Mouse (Mus musculus) testis, adult 2 months (tissue): ENCODE data around the gene 1810010D01Rik. TPM values are rescaled to one million over a fixed set of nuclear protein-coding genes. Genes with fewer than 3 reads are reported as not detected.

Experiments used
- H3K27ac ChIP-seq: fragments of 200-500 bp; 2 replicates; pipeline ENCODE4 v1.5.1; 2012; ENCODE audit warnings: low read depth, low read length; ENCODE audit not compliant: control insufficient read depth, insufficient read depth
- H3K27me3 ChIP-seq: fragments of 200-500 bp; 2 replicates; pipeline ENCODE4 v1.6.1; 2012; ENCODE audit warnings: mild to moderate bottlenecking, low read length, moderate library complexity; ENCODE audit not compliant: control insufficient read depth, insufficient read depth
- H3K36me3 ChIP-seq: fragments of 200-500 bp; 2 replicates; pipeline ENCODE4 v1.6.1; 2012; ENCODE audit warnings: mild to moderate bottlenecking, low read length; ENCODE audit not compliant: control insufficient read depth, insufficient read depth
- H3K4me1 ChIP-seq: fragments of 200-500 bp; 2 replicates; pipeline ENCODE4 v1.6.1; 2012; ENCODE audit warnings: low read length; ENCODE audit not compliant: control insufficient read depth, insufficient read depth
- H3K4me3 ChIP-seq: fragments of 200-500 bp; 2 replicates; pipeline ENCODE4 v1.5.1; 2012; ENCODE audit warnings: low read depth, mild to moderate bottlenecking, low read length, moderate library complexity, mixed read lengths; ENCODE audit not compliant: control insufficient read depth
- CTCF ChIP-seq: fragments of 200-500 bp; IDR thresholded peaks from 2 replicates; pipeline ENCODE4 v1.5.1; 2012; ENCODE audit warnings: low read depth, mild to moderate bottlenecking, inconsistent platforms, low read length, moderate library complexity; ENCODE audit not compliant: control insufficient read depth, insufficient read depth, insufficient replicate concordance
- POLR2A ChIP-seq: fragments of 200-500 bp; IDR thresholded peaks from 2 replicates; pipeline ENCODE4 v1.6.1; 2012; ENCODE audit warnings: low read depth, mild to moderate bottlenecking, inconsistent platforms, low read length, moderate library complexity; ENCODE audit not compliant: control insufficient read depth
- polyA plus RNA-seq: library from polyadenylated mRNA; depleted of rRNA; stranded (reverse); fragments of >200 nt; gene quantifications from 2 replicates; pipeline ENCODE4 v1.2.3, GENCODE M21; 2012; rRNA removed

Gene 1810010D01Rik
- polyA plus RNA-seq = 0.40 and 0.76 TPM in 2 replicates

GRCm38 (mm10) chr7:145208006-145208405 lies at the start of gene 1810010D01Rik:
1810010D01Rik (minus strand) TSS chr7:145208119.
- Histone ChIP-seq H3K4me1 (peaks cover 10% of the 10 kb centered on the region), H3K27me3 (no peaks in the 10 kb centered on the region), H3K36me3 (no peaks in the 10 kb centered on the region), H3K4me3 (no peak within 1 kb of the TSS), H3K27ac (no peak within 1 kb of the TSS)
- TF ChIP-seq CTCF (no peak), POLR2A (no peak)

GRCm38 (mm10) chr7:145256092-145256491 lies 48.2 kb upstream of the 1810010D01Rik start:
- TF ChIP-seq POLR2A (no peak), CTCF (no peak)
- Histone ChIP-seq H3K4me3 (no peak overlapping the region), H3K27ac (no peak overlapping the region)

GRCm38 (mm10) chr7:145253986-145254630 lies 46.2 kb upstream of the 1810010D01Rik start:
- no peaks in the 10 kb centered on the region for H3K4me1 ChIP-seq
- H3K4me3 ChIP-seq = no peak overlapping the region
- H3K27me3 ChIP-seq = no peaks in the 10 kb centered on the region
- H3K27ac ChIP-seq = no peak overlapping the region
- TF ChIP-seq POLR2A (no peak), CTCF (no peak)
- H3K36me3 ChIP-seq = no peaks in the 10 kb centered on the region

More at GRCm38 (mm10) chr7:145256092-145256491, 48.2 kb upstream of the 1810010D01Rik start:
- no peaks in the 10 kb centered on the region for H3K4me1 ChIP-seq
- no peaks in the 10 kb centered on the region for H3K27me3 ChIP-seq
- no peaks in the 10 kb centered on the region for H3K36me3 ChIP-seq

GRCm38 (mm10) chr7:145252715-145253476 lies 45.0 kb upstream of the 1810010D01Rik start:
- Histone ChIP-seq H3K27me3 (no peaks in the 10 kb centered on the region), H3K4me1 (no peaks in the 10 kb centered on the region), H3K36me3 (no peaks in the 10 kb centered on the region), H3K27ac (no peak overlapping the region), H3K4me3 (no peak overlapping the region)
- TF ChIP-seq CTCF (peak; percentile 22; the same call in 1 of the 2 replicates), POLR2A (no peak)

- Histone ChIP-seq H3K27ac (no peak overlapping the region), H3K4me1 (no peaks in the 10 kb centered on the region), H3K27me3 (no peaks in the 10 kb centered on the region), H3K4me3 (no peak overlapping the region), H3K36me3 (no peaks in the 10 kb centered on the region)
- TF ChIP-seq CTCF = no peak
- TF ChIP-seq POLR2A = no peak
Measured at GRCm38 (mm10) chr7:145250225-145250624, 42.3 kb upstream of the 1810010D01Rik start.

- Histone ChIP-seq H3K4me3 (no peak overlapping the region), H3K27me3 (no peaks in the 10 kb centered on the region), H3K27ac (no peak overlapping the region), H3K36me3 (no peaks in the 10 kb centered on the region), H3K4me1 (no peaks in the 10 kb centered on the region)
- no peak for TF ChIP-seq POLR2A
- no peak for TF ChIP-seq CTCF
Measured at GRCm38 (mm10) chr7:145248911-145249310, 41.0 kb upstream of the 1810010D01Rik start.

- Histone ChIP-seq H3K27me3 (no peaks in the 10 kb centered on the region), H3K27ac (no peak overlapping the region), H3K4me3 (no peak overlapping the region), H3K4me1 (no peaks in the 10 kb centered on the region), H3K36me3 (no peaks in the 10 kb centered on the region)
- peak; percentile 84 for TF ChIP-seq CTCF
- TF ChIP-seq POLR2A = no peak
Measured at GRCm38 (mm10) chr7:145242851-145243712, 35.2 kb upstream of the 1810010D01Rik start.
